Mouse (Mus musculus) neutrophil, adult 5-6 weeks (primary cell): ENCODE measurements around the gene Khdrbs2. TPM values are rescaled to one million over a fixed set of nuclear protein-coding genes. Genes with fewer than 3 reads are reported as not detected.
"Not testable (repeated sequence)": the region's sequence is repeated elsewhere in the genome, so short reads cannot be mapped to it uniquely, and the experiment has no call there.

ENCODE experiments used
- ATAC-seq: fragments of 151-379, 151-347 bp; 2 replicates; pipeline ENCODE4 v1.8.0; 2017; ENCODE audit warnings: mild to moderate bottlenecking, moderate TSS enrichment; ENCODE audit not compliant: insufficient number of reproducible peaks, poor library complexity, low FRiP score, severe bottlenecking; ENCODE audit errors: extremely low read depth
- total RNA-seq: library from RNA; stranded (forward); fragments of 200-1000 nt; gene quantifications from 2 replicates; pipeline ENCODE4 v1.2.3, GENCODE M21; 2017

Gene Khdrbs2
- total RNA-seq, 1 experiment from 2014 or later: 0.12 TPM

DNA sequence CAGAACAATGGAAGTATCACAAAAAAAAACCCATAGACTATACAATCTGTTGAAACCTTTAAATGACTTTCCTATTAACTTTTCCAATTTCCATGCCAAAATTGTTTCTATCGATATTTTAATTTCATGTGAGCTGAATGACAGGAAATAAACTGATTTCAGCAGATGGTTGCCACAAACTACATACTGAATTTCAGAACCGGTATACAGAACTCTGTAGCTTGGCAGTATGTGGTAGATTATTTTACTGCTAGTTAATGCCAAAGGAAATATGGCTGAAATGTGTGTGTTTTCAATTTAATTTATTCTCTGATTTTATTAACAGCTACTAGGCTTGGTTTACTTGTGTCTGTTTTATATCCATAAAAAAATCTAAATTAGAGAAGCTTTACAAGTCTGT is 260.6 kb downstream of the Khdrbs2 start:
- no peak for ATAC-seq

DNA sequence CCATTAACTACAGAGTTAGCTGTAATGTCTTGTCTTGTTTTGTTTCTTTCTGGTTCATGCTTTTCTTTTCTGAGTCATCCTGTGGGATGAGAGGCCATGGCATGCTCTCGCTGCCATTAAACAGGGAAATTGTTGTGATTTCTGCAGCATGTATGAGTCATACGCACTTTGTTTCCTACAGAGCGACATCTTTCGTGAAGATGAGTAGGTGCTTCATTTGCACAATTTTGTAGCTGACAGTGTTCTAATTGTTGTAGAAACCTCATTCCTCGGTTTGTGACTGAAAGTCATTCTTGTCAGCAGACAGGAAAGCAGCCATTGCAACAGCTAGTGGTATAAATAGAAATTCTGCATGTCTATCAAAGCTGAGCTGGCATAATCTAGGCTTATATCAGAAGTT is 271.4 kb downstream of the Khdrbs2 start:
- no peak for ATAC-seq

- ATAC-seq: no peak
These were observed 290.6 kb downstream of the Khdrbs2 start for GRCm38 (mm10) chr1:32463103-32463516.

GRCm38 (mm10) chr1:32471022-32471421 is 298.5 kb downstream of the Khdrbs2 start:
- ATAC-seq: no peak

- no peak for ATAC-seq
These were observed 299.1 kb downstream of the Khdrbs2 start for GRCm38 (mm10) chr1:32471502-32472214.

DNA sequence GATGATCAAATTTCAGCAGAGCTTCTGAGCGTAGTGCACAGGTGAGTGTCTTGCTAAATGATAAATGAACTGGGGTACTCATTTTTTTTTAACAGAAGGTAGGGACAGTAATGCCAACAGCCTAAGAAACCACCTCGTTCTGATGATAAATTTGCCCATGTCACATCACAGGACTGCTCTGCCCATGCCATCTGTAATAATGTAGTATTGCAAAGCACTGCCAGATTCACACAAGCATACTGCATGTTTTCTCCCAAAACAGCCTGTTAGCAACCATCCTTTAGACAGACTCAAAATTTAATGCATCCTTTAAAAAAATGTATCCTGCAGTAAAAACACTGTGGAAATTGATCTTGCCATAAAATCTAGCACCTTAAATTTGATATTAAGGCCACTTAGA is 315.4 kb downstream of the Khdrbs2 start:
- no peak for ATAC-seq

- no peak for ATAC-seq
These were observed 330.9 kb downstream of the Khdrbs2 start for GRCm38 (mm10) chr1:32503381-32503780.

DNA sequence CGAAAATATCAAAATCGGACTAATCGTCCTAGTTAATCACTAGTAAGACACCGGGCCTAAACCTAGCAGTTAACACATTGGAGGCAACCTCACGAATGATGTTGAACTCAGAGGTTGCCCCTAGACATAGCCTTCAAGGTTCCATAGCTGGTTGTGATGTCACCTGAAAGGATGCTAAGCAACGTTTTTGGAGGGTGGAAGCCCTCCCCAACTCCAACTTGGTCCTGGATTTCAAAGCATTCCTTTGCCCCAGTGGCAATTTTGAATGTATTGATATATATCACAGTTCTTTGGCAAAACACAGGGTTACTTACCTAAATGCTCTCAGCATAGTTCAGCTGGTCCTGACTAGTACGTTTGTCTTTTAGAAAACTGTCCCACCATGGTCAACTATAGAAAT is 374.7 kb downstream of the Khdrbs2 start, which contains the start of gene Gm5415:
TSS of gene Gm5415 (minus strand) at position 101 of the 400 bp plus-strand sequence.
- not testable (repeated sequence) for ATAC-seq

GRCm38 (mm10) chr1:32553459-32553858 is 380.9 kb downstream of the Khdrbs2 start:
- no peak for ATAC-seq

DNA sequence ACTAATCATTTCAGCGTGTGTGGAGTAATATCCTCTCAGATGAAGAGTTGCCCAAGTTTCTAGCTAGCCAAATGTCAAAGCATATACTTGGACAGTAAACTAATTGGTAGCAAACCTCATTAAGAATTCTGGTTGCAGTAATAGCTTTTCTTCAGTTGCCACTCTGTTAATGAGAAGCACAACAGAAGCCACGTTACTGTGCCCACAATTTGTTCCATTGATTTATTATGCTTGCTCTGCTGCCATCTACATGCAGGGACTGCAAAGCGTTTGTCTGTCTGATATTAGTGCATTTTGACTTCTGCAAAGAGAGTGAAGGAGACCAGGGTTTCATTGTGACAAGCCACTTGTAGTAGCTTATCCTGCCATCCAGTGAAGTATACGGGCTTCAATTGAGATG is 381.4 kb downstream of the Khdrbs2 start:
- ATAC-seq: no peak

GRCm38 (mm10) chr1:32568901-32569300 is 396.4 kb downstream of the Khdrbs2 start:
- no peak for ATAC-seq

- ATAC-seq: no peak
These were observed 453.5 kb downstream of the Khdrbs2 start for GRCm38 (mm10) chr1:32626060-32626459.

DNA sequence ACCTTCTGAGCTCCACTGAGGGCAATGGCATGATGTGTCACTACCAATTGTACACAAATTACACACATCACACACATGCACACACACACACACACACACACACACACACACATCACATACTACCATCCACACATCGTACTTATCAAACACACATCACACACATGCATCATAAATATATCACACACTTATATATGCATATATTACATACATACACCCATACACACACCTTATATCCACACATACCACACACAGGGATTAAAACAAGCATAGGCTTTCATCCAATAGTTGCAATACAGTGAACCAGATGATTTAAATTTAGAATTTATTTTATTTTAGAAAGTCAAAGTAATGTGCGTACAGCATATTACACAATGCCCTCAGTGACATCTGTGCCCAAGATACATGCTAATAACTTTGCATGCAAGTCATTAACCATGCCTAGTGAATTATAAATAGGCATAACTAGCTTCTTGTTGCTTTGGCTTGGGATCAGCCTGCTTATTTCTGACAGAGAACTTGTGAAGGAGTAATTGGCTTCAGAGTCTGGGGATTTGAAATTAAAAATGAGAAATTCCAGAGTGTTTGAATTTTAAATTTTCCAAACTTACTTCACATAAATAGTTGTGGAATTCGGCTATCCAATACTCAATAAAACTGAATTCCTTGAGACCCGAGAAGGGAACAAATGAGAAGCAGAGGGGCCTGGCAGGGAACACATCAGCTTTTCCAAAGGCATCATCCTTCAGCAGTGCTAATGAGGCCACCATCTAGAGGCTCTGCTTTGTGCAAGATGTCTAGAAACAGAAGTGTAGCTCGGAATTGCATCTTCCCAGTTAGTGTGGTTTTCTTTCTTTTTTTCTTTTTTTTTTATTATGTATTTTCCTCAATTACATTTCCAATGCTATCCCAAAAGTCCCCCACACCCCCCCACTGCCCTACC is 460.2 kb downstream of the Khdrbs2 start:
- ATAC-seq: no peak

GRCm38 (mm10) chr1:32633404-32633803 is 460.9 kb downstream of the Khdrbs2 start:
- ATAC-seq: no peak

DNA sequence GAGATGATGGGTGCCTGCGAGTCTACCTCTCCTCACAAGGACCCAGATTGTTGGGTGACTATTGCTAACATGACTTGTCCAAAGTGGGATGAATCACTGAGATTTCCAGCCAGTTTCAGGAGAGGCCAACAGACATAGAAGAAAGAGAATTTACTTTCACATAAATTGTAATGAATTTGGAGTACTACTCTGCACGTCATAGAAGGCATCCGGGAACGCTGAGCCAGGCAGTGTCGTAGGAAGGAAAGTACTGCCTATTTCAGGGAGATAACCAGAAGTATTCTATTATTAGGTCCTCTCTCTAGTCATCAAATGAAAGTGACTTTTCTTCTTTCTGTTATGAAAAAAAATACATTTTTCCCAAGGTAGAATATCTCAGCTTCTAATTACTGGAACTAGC is 466.6 kb downstream of the Khdrbs2 start:
- no peak for ATAC-seq

DNA sequence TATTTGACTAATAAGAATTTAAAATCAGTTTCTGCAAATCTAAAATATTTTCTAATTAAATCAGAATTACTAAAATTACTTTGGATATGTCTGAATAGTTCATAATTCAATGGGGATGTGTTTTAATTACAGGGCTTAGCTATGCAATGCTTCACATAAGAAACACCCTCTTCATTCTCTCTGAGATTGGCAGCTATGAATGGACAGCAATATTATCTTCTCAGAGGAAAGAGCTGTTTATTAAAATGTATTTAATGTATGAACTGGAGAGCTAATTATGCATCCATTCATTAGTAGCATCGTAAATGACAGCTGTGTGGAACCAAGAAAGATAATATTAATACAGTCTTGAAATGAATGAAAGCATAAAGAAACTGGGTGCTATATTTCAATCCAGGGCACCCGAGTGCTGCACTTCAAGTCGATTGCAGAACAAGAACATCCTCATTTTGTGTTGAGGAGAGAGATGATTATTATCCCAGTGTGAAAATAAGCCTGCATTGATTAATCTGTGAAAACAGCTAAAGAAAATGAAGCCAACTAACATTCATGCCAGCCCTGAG is 477.2 kb downstream of the Khdrbs2 start:
- no peak for ATAC-seq

DNA sequence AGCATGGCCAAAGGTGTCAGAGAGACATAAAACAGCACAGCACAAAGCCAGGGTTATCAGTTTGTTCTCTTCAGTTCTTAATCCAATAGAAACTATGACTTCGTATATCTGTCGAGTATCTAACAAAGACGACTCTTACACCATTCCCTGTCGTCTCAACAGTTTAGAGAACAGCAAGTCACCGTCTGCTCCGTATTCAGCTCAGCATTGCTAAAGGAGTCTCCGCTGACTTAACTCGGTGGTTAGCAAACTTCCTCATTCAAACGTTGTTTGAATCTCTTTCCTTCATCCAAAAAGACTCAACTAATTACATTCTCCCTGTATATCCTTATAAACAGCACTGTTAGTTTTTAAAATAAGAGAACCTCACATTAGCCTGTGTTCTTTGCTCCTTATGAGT is 521.3 kb downstream of the Khdrbs2 start:
- ATAC-seq: no peak

DNA sequence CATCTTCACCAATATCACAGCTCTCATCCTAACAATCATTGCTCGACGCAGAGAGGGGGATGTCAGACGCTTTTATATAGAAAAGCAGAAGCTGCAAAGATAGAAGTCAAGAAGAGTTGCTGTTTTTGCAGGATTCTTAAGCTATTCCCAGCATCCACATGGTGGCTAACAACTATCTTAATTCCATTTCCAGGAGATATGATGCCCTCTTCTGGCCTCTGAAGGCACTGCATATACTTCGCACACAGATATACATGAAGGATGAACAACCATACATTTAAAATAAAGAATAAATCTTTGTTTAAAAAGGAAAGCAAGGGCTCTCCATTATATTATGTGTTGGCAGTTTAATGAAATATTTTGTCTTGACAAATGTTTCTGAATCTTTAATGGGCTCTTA is 527.6 kb downstream of the Khdrbs2 start:
- ATAC-seq: no peak

- no peak for ATAC-seq
These were observed 528.8 kb downstream of the Khdrbs2 start for GRCm38 (mm10) chr1:32701267-32701666.
